Mouse (Mus musculus) myocyte (in vitro differentiated cells): Measurements from ENCODE around the gene 1700020N01Rik.

Experiments
- MAX ChIP-seq: IDR thresholded peaks from one replicate; pipeline ENCODE4 v1.6.1; 2011; ENCODE audit warnings: low read depth, mild to moderate bottlenecking, control low read depth
- POLR2A ChIP-seq: IDR thresholded peaks from one replicate; pipeline ENCODE4 v1.6.1; 2011; ENCODE audit warnings: low read depth, mild to moderate bottlenecking, control low read depth, moderate library complexity; ENCODE audit not compliant: insufficient read length
- POLR2AphosphoS2 ChIP-seq: IDR thresholded peaks from one replicate; pipeline ENCODE4 v1.6.1; 2011; ENCODE audit warnings: low read depth, control low read depth; ENCODE audit not compliant: insufficient read length
- USF1 ChIP-seq: IDR thresholded peaks from one replicate; pipeline ENCODE4 v1.6.1; 2011; ENCODE audit warnings: low read depth, mild to moderate bottlenecking, control low read depth, moderate library complexity

DNA sequence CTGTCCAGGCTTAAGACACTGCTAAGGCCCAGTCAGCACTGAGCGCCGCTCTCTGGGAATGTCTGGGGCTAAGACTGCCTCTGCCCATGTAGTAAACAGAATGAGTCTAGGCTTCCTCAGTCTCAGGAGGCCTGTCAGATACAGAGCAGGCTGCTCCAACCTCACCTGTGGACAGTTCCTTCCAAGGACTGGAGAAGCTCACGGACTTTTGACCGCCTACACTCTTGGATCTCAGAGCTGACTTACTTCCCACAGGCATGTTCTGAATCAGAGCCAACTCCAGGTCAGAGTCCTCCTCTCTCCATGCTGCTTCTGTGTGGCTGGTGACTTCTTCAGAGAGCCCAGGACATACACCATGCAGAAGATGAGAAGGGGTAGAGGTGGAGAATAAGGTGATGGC lies 21.3 kb upstream of the 1700020N01Rik start:
- TF ChIP-seq POLR2A, result no peak
- TF ChIP-seq POLR2AphosphoS2, result no peak
- TF ChIP-seq USF1, result no peak
- no peak for TF ChIP-seq MAX
